Mouse (Mus musculus): ENCODE data around the gene Slc38a9.

DNA sequence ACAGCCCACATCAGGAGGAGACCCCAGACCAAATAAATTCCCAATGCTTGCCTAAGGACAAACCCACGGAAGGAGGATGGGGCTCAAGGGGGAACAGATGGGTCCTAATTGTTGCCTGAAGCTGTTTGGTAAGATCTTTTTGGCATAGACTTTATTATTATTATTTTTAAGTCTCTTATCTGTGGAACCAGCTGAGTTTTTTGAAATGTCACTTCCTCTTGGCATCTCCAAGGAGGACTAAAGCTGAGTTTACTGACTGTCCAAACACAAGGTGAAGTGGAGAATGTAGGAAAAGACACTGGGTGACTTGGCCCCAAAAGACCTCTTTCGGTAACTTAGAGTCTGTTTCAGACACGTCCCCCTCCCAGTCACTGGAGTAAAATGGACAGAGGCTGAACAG lies 105.1 kb downstream of the Slc38a9 start:
- no peak for TF ChIP-seq GATA1 (IDR thresholded peaks at IDR 0.05; ENCODE audit: borderline replicate concordance, low read length)
- no peak for TF ChIP-seq FLI1 (IDR thresholded peaks at IDR 0.05; ENCODE audit: low read length)

Data from megakaryocyte, embryonic 14.5 days (primary cell).